Mouse (Mus musculus): ENCODE results near the gene Brca1. TPM values are rescaled to one million over a fixed set of nuclear protein-coding genes. Genes with fewer than 3 reads are reported as not detected.
"Not testable (repeated sequence)": the region's sequence is repeated elsewhere in the genome, so short reads cannot be mapped to it uniquely, and the experiment has no call there.

The Brca1 gene
- polyA plus RNA-seq, 1 experiment from 2014 or later = 2.1 TPM

DNA sequence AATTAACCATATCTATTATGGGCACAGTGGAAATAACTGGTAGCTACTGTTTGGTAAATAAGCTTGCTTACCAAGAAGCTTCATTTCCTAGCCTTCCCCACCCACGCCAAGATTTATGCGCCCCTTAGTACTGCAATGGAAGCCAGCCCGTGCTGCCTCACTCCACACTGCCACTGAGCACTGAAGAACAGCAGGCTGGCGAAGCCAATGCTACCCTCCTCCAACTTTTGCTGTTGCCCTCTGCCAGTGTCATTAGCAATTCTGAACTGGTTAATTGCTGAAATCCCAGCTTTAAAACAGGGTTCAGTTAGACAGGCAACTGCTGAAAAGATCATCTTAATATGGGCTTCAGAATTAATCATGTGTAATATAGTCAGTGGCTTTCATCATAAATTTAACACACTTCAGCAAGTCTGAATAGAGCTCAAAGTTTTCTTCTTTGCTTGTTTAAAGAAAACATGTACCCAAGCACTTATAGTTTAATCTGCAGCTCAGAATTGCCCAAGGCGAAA is 45.4 kb downstream of the Brca1 start:
- WGBS (ENCODE audit: missing documents) = 96% methylated on average over 5 of the region's 5 CpGs
- Histone ChIP-seq H3K4me3 (ENCODE audit: inconsistent target) (no peak overlapping the region), H3K36me3 (ENCODE audit: inconsistent target) (no peaks in the 10 kb centered on the region), H3K79me2 (ENCODE audit: inconsistent target) (no peaks in the 10 kb centered on the region), H3K27ac (no peak overlapping the region)

DNA sequence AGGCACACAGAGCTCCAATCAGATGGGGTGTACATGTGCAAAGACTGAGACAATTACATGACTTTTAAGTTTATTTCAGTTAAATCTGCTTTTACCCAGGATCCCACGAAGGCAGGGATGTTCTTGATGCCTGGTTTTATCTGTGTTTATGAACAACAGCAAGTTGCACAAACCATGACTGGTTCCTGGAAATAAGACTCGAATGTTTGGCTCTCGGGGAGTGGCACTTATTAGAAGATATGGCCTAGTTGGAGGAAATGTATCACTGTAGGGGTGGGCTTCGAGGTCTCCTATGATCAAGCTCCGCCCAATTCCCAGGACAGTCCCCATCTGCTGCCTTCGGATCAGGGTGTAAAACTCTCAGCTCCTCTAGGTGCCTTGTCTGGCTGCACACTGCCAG is 65.6 kb downstream of the Brca1 start:
- H3K4me3 ChIP-seq (ENCODE audit: inconsistent target) = no peak overlapping the region
- H3K36me3 ChIP-seq (ENCODE audit: inconsistent target) = no peaks in the 10 kb centered on the region
- no peak overlapping the region for H3K27ac ChIP-seq
- 88% methylated on average over 6 of the region's 6 CpGs for WGBS (ENCODE audit: missing documents)
- H3K79me2 ChIP-seq (ENCODE audit: inconsistent target) = no peaks in the 10 kb centered on the region

- no peaks in the 10 kb centered on the region for H3K36me3 ChIP-seq (ENCODE audit: inconsistent target)
- no peaks in the 10 kb centered on the region for H3K79me2 ChIP-seq (ENCODE audit: inconsistent target)
- H3K27ac ChIP-seq = no peak overlapping the region
- WGBS (ENCODE audit: missing documents) = 76% methylated on average over 6 of the region's 6 CpGs
- H3K4me3 ChIP-seq (ENCODE audit: inconsistent target) = no peak overlapping the region
Observed at GRCm38 (mm10) chr11:101485509-101486028, 66.2 kb downstream of the Brca1 start.

GRCm38 (mm10) chr11:101484814-101485213 is 66.9 kb downstream of the Brca1 start:
- Histone ChIP-seq H3K27ac (no peak overlapping the region), H3K4me3 (ENCODE audit: inconsistent target) (no peak overlapping the region), H3K79me2 (ENCODE audit: inconsistent target) (no peaks in the 10 kb centered on the region), H3K36me3 (ENCODE audit: inconsistent target) (no peaks in the 10 kb centered on the region)
- WGBS (ENCODE audit: missing documents) = 85% methylated on average over 7 of the region's 7 CpGs

GRCm38 (mm10) chr11:101484245-101484644 is 67.5 kb downstream of the Brca1 start:
- H3K4me3 ChIP-seq (ENCODE audit: inconsistent target) = no peak overlapping the region
- H3K36me3 ChIP-seq (ENCODE audit: inconsistent target) = no peaks in the 10 kb centered on the region
- WGBS (ENCODE audit: missing documents) = 93% methylated on average over 6 of the region's 6 CpGs
- H3K79me2 ChIP-seq (ENCODE audit: inconsistent target) = no peaks in the 10 kb centered on the region
- no peak overlapping the region for H3K27ac ChIP-seq

- Histone ChIP-seq H3K27ac (no peak overlapping the region), H3K79me2 (ENCODE audit: inconsistent target) (no peaks in the 10 kb centered on the region), H3K36me3 (ENCODE audit: inconsistent target) (no peaks in the 10 kb centered on the region), H3K4me3 (ENCODE audit: inconsistent target) (no peak overlapping the region)
- WGBS (ENCODE audit: missing documents) = 93% methylated on average over 3 of the region's 3 CpGs
Observed at GRCm38 (mm10) chr11:101483804-101484203, 68.0 kb downstream of the Brca1 start.

- H3K4me3 ChIP-seq (ENCODE audit: inconsistent target) = no peak overlapping the region
- no peaks in the 10 kb centered on the region for H3K79me2 ChIP-seq (ENCODE audit: inconsistent target)
- no peaks in the 10 kb centered on the region for H3K36me3 ChIP-seq (ENCODE audit: inconsistent target)
- no peak overlapping the region for H3K27ac ChIP-seq
- WGBS (ENCODE audit: missing documents) = 78% methylated on average over 6 of the region's 6 CpGs
Observed at GRCm38 (mm10) chr11:101480912-101481311, 70.8 kb downstream of the Brca1 start.

DNA sequence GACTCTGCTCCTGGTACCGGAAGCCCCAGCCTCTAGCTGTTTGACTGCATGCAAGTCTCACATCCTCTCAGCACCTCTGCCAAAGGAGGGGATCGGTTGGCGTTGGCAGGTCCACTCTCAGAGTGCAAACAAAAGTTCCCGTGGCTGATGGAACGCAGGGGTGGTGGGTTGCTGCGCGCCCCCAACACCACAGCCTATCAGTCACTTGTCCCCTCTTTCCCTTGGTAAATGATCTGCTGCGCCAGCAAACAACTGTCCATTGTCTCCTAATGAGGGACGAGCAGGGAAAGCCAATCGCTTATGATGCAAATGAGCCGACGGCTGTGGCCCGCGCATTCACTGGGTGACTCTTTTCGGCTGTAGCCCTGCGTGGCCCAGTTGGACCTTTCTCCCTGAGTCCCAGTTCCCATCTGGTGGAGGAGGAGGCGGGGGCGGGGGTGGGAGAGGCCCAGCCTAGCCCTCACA is 72.6 kb downstream of the Brca1 start:
- no peak overlapping the region for H3K4me3 ChIP-seq (ENCODE audit: inconsistent target)
- no peak overlapping the region for H3K27ac ChIP-seq
- 51% methylated on average over 16 of the region's 18 CpGs for WGBS (ENCODE audit: missing documents)
- no peaks in the 10 kb centered on the region for H3K36me3 ChIP-seq (ENCODE audit: inconsistent target)
- no peaks in the 10 kb centered on the region for H3K79me2 ChIP-seq (ENCODE audit: inconsistent target)

DNA sequence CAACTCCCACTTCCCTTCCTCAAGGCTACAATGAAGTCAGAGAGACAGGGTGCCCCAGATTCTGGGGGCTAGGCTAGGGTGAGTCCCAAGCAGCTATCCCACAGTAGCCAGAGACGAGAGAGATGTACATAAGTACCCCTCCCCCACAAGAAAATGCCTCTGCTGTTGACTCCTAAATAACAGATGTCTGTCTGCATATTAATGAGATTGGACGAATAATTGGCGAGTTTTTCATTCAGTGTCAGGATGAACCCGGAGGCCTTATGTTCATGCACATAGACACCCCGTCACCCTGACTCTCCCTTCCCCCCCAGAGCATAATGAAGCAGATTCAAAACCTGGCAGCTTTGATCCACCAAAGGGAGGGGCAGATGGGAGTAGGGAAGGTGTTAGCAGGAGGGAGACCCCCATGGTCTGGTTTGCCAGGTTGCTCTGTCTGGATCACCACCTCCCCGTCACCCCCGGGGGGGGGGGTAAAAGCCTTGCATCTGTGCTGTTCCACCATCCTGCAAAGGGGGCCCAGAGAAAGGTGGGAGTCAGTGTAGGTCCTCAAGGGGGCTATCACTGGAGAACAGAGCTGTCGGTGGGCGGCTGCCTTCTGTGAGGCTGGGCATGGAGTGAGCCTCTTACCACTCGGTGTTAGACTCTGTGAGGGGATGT is 74.1 kb downstream of the Brca1 start:
- Histone ChIP-seq H3K27ac (no peak overlapping the region), H3K79me2 (ENCODE audit: inconsistent target) (no peaks in the 10 kb centered on the region), H3K36me3 (ENCODE audit: inconsistent target) (no peaks in the 10 kb centered on the region), H3K4me3 (ENCODE audit: inconsistent target) (no peak overlapping the region)
- WGBS (ENCODE audit: missing documents) = 86% methylated on average over 10 of the region's 10 CpGs

- Histone ChIP-seq H3K4me3 (ENCODE audit: inconsistent target) (no peak overlapping the region), H3K79me2 (ENCODE audit: inconsistent target) (no peaks in the 10 kb centered on the region), H3K27ac (no peak overlapping the region), H3K36me3 (ENCODE audit: inconsistent target) (no peaks in the 10 kb centered on the region)
- 64% methylated on average over 4 of the region's 4 CpGs for WGBS (ENCODE audit: missing documents)
Observed at GRCm38 (mm10) chr11:101477194-101477551, 74.6 kb downstream of the Brca1 start.

DNA sequence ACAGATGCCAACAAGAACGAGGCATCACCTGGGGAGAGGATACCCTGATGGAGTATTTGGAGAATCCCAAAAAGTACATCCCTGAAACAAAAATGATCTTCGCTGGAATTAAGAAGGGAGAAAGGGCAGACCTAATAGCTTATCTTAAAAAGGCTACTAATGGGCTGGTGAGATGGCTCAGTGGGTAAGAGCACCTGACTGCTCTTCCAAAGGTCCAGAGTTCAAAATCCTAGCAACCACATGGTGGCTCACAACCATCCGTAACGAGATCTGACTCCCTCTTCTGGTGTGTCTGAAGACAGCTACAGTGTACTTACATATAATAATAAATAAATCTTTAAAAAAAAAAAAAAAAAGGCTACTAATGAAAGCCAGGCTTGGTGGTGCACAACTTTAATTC is 75.4 kb downstream of the Brca1 start:
- H3K27ac ChIP-seq; H3K4me3 ChIP-seq (ENCODE audit: inconsistent target); H3K36me3 ChIP-seq (ENCODE audit: inconsistent target); H3K79me2 ChIP-seq (ENCODE audit: inconsistent target): not testable (repeated sequence)
- 95% methylated on average over 4 of the region's 4 CpGs for WGBS (ENCODE audit: missing documents)

GRCm38 (mm10) chr11:101474298-101474697 is 77.5 kb downstream of the Brca1 start:
- no peaks in the 10 kb centered on the region for H3K36me3 ChIP-seq (ENCODE audit: inconsistent target)
- no peak overlapping the region for H3K27ac ChIP-seq
- no peak overlapping the region for H3K4me3 ChIP-seq (ENCODE audit: inconsistent target)
- no peaks in the 10 kb centered on the region for H3K79me2 ChIP-seq (ENCODE audit: inconsistent target)
- 88% methylated on average over 5 of the region's 5 CpGs for WGBS (ENCODE audit: missing documents)

DNA sequence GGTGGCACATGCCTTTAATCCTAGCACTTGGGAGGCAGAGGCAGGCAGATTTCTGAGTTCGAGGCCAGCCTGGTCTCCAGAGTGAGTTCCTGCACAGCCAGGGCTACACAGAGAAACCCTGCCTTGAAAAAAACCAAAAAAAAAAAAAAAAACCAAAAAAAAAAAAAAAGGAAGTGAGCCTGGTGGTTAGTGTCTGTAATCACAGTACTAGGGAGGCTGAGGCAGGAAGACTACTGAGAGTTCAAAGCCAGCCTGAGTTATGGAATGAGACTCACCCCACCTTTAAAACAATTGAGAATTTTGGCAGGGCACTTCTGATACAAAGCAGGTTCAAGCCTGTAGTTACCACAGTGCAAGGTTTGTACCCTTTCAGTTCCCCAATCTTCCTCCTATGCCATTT is 78.1 kb downstream of the Brca1 start:
- WGBS (ENCODE audit: missing documents) = no CpG with 5 or more reads among the region's 1 CpGs
- H3K4me3 ChIP-seq (ENCODE audit: inconsistent target) = not testable (repeated sequence)

GRCm38 (mm10) chr11:101472336-101472735 is 79.4 kb downstream of the Brca1 start:
- no peaks in the 10 kb centered on the region for H3K79me2 ChIP-seq (ENCODE audit: inconsistent target)
- 90% methylated on average over 5 of the region's 7 CpGs for WGBS (ENCODE audit: missing documents)

More for the DNA sequence above, 78.1 kb downstream of the Brca1 start:
- H3K36me3 ChIP-seq (ENCODE audit: inconsistent target); H3K27ac ChIP-seq; H3K79me2 ChIP-seq (ENCODE audit: inconsistent target): not testable (repeated sequence)

GRCm38 (mm10) chr11:101471926-101472325 is 79.8 kb downstream of the Brca1 start:
- Histone ChIP-seq H3K4me3 (ENCODE audit: inconsistent target) (no peak overlapping the region), H3K79me2 (ENCODE audit: inconsistent target) (no peaks in the 10 kb centered on the region), H3K27ac (no peak overlapping the region), H3K36me3 (ENCODE audit: inconsistent target) (no peaks in the 10 kb centered on the region)
- 87% methylated on average over 3 of the region's 3 CpGs for WGBS (ENCODE audit: missing documents)

More at GRCm38 (mm10) chr11:101472336-101472735, 79.4 kb downstream of the Brca1 start:
- H3K4me3 ChIP-seq (ENCODE audit: inconsistent target) = no peak overlapping the region
- no peak overlapping the region for H3K27ac ChIP-seq
- H3K36me3 ChIP-seq (ENCODE audit: inconsistent target) = no peaks in the 10 kb centered on the region

Data from macrophage (primary cell).